22 mouse cellular contexts compared by ENCODE assay signal in genomic region chr9:44168931-44169330, GRCm38 (mm10). TPM values are rescaled to one million over a fixed set of nuclear protein-coding genes. Genes with fewer than 3 reads are reported as not detected.
"Had no signal": no experiment of that assay in that cellular context is flagged by ENCODE, and none has a peak within 500 bp of the region (broad histone marks: within the 10 kb centered on the region; RNA-seq: fewer than 3 reads in every experiment).

No protein-coding gene starts in this region.

- DNase-seq: kidney, adult 8-10 months; kidney, postnatal 10 days; kidney, postnatal 36 days; layer of hippocampus, postnatal 36 days; lung, adult 2 months; lung, postnatal 14 days; lung, postnatal 4 days; right cerebral cortex, adult 18-20 months; right cerebral cortex, postnatal 14 days; right cerebral cortex, postnatal 4 days; thymus, adult 18-20 months; thymus, postnatal 36 days had no signal

- H3K4me3 ChIP-seq: kidney, embryonic 15.5 days; left cerebral cortex, adult 2 months; midbrain, embryonic 12.5 days; midbrain, embryonic 15.5 days; neural tube, embryonic 12.5 days; neural tube, embryonic 15.5 days had no signal

- H3K4me2 ChIP-seq: kidney, embryonic 15.5 days; midbrain, embryonic 12.5 days; midbrain, embryonic 15.5 days; neural tube, embryonic 12.5 days; neural tube, embryonic 15.5 days had no signal

- H3K9ac ChIP-seq: kidney, embryonic 15.5 days; liver, embryonic 14.5 days; midbrain, embryonic 12.5 days; midbrain, embryonic 15.5 days; neural tube, embryonic 12.5 days; neural tube, embryonic 15.5 days had no signal

- H3K9me3 ChIP-seq: kidney, embryonic 15.5 days; midbrain, embryonic 12.5 days; midbrain, embryonic 15.5 days; neural tube, embryonic 12.5 days; neural tube, embryonic 15.5 days had no signal

- H3K4me1 ChIP-seq: kidney, embryonic 15.5 days; midbrain, embryonic 12.5 days; midbrain, embryonic 15.5 days; neural tube, embryonic 12.5 days; neural tube, embryonic 15.5 days had no signal

- H3K27ac ChIP-seq: kidney, embryonic 15.5 days; left cerebral cortex, adult 2 months; liver, embryonic 14.5 days; midbrain, embryonic 12.5 days; midbrain, embryonic 15.5 days; neural tube, embryonic 12.5 days; neural tube, embryonic 15.5 days had no signal

- H3K27me3 ChIP-seq: kidney, embryonic 15.5 days; midbrain, embryonic 12.5 days; midbrain, embryonic 15.5 days; neural tube, embryonic 12.5 days; neural tube, embryonic 15.5 days had no signal

- ATAC-seq: midbrain, embryonic 15.5 days had no signal

RNA-seq across cellular contexts. Expression of gene Gm49380, which starts 55.6 kb away (rescaled TPM):
- total RNA-seq: left cerebral cortex, postnatal 10 days; megakaryocyte, adult 5-6 weeks had no signal
- polyA plus RNA-seq: limb, embryonic 11.5 days; lung, adult 2 months had no signal
